Mouse (Mus musculus) heart, adult 2 months (tissue): ENCODE measurements around the gene Slc22a20. TPM values are rescaled to one million over a fixed set of nuclear protein-coding genes. Genes with fewer than 3 reads are reported as not detected.

ENCODE experiments used
- DNase-seq, 2 experiments: peaks; one replicate each; pipeline ENCODE4 v3.0.0; 2021
- H3K27ac ChIP-seq: fragments of 200-600 bp; 2 replicates; pipeline ENCODE4 v1.8.1; 2022
- H3K27me3 ChIP-seq: fragments of 200-500 bp; 2 replicates; pipeline ENCODE4 v1.6.1; 2012; ENCODE audit warnings: mild to moderate bottlenecking, low read length, inconsistent platforms, mixed read lengths; ENCODE audit not compliant: control insufficient read depth, insufficient read depth
- H3K36me3 ChIP-seq: fragments of 200-500 bp; 2 replicates; pipeline ENCODE4 v1.6.1; 2012; ENCODE audit warnings: low read length, inconsistent platforms; ENCODE audit not compliant: control insufficient read depth, insufficient read depth
- H3K4me1 ChIP-seq: fragments of 200-500 bp; 2 replicates; pipeline ENCODE4 v1.6.1; 2011; ENCODE audit warnings: low read length; ENCODE audit not compliant: control insufficient read depth, insufficient read depth
- H3K4me3 ChIP-seq: fragments of 200-600 bp; 2 replicates; pipeline ENCODE4 v1.8.1; 2022
- H3K79me2 ChIP-seq: fragments of 200-500 bp; replicated peaks from 2 replicates; pipeline ENCODE4 v1.6.1; 2012; ENCODE audit warnings: mild to moderate bottlenecking, inconsistent platforms, low read length, moderate library complexity, mixed read lengths; ENCODE audit not compliant: control insufficient read depth, insufficient read depth
- H3K9ac ChIP-seq: fragments of 200-500 bp; 2 replicates; pipeline ENCODE4 v1.6.1; 2012; ENCODE audit warnings: low read depth, mild to moderate bottlenecking, control low read depth, inconsistent platforms, low read length, mixed read lengths
- CTCF ChIP-seq: fragments of 200-600 bp; IDR thresholded peaks from 2 replicates; pipeline ENCODE4 v1.8.1; 2022; ENCODE audit warnings: antibody characterized with exemption, mild to moderate bottlenecking, moderate library complexity
- EP300 ChIP-seq: fragments of 200-500 bp; IDR thresholded peaks from 2 replicates; pipeline ENCODE4 v1.6.1; 2011; ENCODE audit warnings: low read depth, low read length, control low read depth; ENCODE audit not compliant: insufficient read depth
- POLR2A ChIP-seq: fragments of 200-500 bp; IDR thresholded peaks from 2 replicates; pipeline ENCODE4 v1.6.1; 2011; ENCODE audit warnings: mild to moderate bottlenecking, low read depth, low read length, control low read depth; ENCODE audit not compliant: insufficient read depth
- WGBS: fragments of 180-500 bp; shearing (Covaris S2); methylation state at CpG from one replicate; pipeline ENCODE4 v1.1.7; 2018; 5-methylcytosine and 5-hydroxymethylcytosine counted together
- intact Hi-C: fragments of 180-260 bp; cut with DNase I; formaldehyde crosslinking; loops from one replicate; pipeline ENCODE4 v1.15.1; 2025
- polyA plus RNA-seq: library from polyadenylated mRNA; depleted of rRNA; stranded (reverse); fragments of >200 nt; gene quantifications from 2 replicates; pipeline ENCODE4 v1.2.3, GENCODE M21; 2012
- total RNA-seq, 2 experiments: library from RNA; stranded (reverse); gene quantifications; 2 replicates each; pipeline ENCODE4 v1.2.3; 2021

The Slc22a20 gene
- total and polyA plus RNA-seq, 3 experiments: not detected

- Histone ChIP-seq H3K79me2 (no peaks in the 10 kb centered on the region), H3K9ac (no peak overlapping the region), H3K27ac (no peak overlapping the region), H3K4me1 (no peaks in the 10 kb centered on the region), H3K27me3 (no peaks in the 10 kb centered on the region), H3K36me3 (no peaks in the 10 kb centered on the region), H3K4me3 (no peak overlapping the region)
- WGBS: 35% methylated on average over 13 of the region's 13 CpGs
- intact Hi-C loops: no loop called here
- peak; percentile 55 to 67 for DNase-seq
- no peak for TF ChIP-seq EP300
- no peak for TF ChIP-seq POLR2A
- TF ChIP-seq CTCF: no peak
These were observed 3.0 kb upstream of the Slc22a20 start for GRCm38 (mm10) chr19:5988815-5989452.

- DNase-seq: no peak
- Histone ChIP-seq H3K4me1 (no peaks in the 10 kb centered on the region), H3K27ac (no peak overlapping the region), H3K27me3 (no peaks in the 10 kb centered on the region), H3K79me2 (no peaks in the 10 kb centered on the region), H3K4me3 (no peak overlapping the region), H3K9ac (no peak overlapping the region), H3K36me3 (no peaks in the 10 kb centered on the region)
- intact Hi-C loops: no loop called here
- no peak for TF ChIP-seq POLR2A
- no peak for TF ChIP-seq EP300
- TF ChIP-seq CTCF: no peak
- 60% methylated on average over 5 of the region's 5 CpGs for WGBS
These were observed 2.3 kb upstream of the Slc22a20 start for GRCm38 (mm10) chr19:5988027-5988814.

DNA sequence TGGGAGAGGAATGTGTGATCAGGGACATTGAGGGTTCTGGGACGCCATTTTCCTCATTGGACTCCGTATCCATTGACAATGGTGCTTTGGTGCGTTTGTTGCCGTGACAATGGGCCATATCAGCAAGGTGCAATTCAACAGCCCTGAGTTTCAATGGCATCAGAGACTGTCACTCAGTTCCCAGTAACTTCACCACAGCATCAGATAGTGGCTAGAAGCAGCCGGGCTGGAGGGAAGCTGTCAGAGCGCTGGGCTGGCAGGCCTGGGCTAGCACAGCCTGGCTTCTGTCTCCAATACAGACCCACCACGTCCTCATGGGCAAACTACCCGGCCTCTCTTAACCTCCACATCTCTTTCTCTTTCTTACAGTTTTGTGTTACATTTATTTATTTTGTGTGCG, 5.5 kb downstream of the Slc22a20 start:
- no peaks in the 10 kb centered on the region for H3K27me3 ChIP-seq
- no peak overlapping the region for H3K4me3 ChIP-seq
- DNase-seq: no peak
- intact Hi-C loops: no loop called here
- H3K36me3 ChIP-seq: no peaks in the 10 kb centered on the region
- no peak overlapping the region for H3K9ac ChIP-seq
- no peak for TF ChIP-seq POLR2A
- TF ChIP-seq CTCF: no peak
- no peak for TF ChIP-seq EP300
- no peak overlapping the region for H3K27ac ChIP-seq
- 80% methylated on average over 9 of the region's 9 CpGs for WGBS
- H3K4me1 ChIP-seq: no peaks in the 10 kb centered on the region
- H3K79me2 ChIP-seq: no peaks in the 10 kb centered on the region

- intact Hi-C loops: no loop called here
- WGBS: 62% methylated on average over 3 of the region's 3 CpGs
- Histone ChIP-seq H3K4me1 (no peaks in the 10 kb centered on the region), H3K27me3 (no peaks in the 10 kb centered on the region), H3K4me3 (no peak overlapping the region), H3K36me3 (no peaks in the 10 kb centered on the region), H3K27ac (no peak overlapping the region), H3K79me2 (no peaks in the 10 kb centered on the region), H3K9ac (no peak overlapping the region)
- no peak for TF ChIP-seq EP300
- TF ChIP-seq CTCF: no peak
- TF ChIP-seq POLR2A: no peak
- peak in 1 of 2 experiments; percentile 24 for DNase-seq
These were observed 8.2 kb downstream of the Slc22a20 start for GRCm38 (mm10) chr19:5977717-5978116.

- H3K36me3 ChIP-seq: no peaks in the 10 kb centered on the region
- intact Hi-C loops: no loop called here
- no peak for DNase-seq
- H3K27ac ChIP-seq: no peak overlapping the region
- 56% methylated on average over 4 of the region's 4 CpGs for WGBS
- H3K4me3 ChIP-seq: no peak overlapping the region
- H3K27me3 ChIP-seq: no peaks in the 10 kb centered on the region
- H3K9ac ChIP-seq: no peak overlapping the region
- TF ChIP-seq EP300: no peak
- no peak for TF ChIP-seq POLR2A
- no peak for TF ChIP-seq CTCF
- H3K4me1 ChIP-seq: no peaks in the 10 kb centered on the region
- no peaks in the 10 kb centered on the region for H3K79me2 ChIP-seq
These were observed 10.3 kb downstream of the Slc22a20 start for GRCm38 (mm10) chr19:5975676-5976075.

- Histone ChIP-seq H3K27me3 (no peaks in the 10 kb centered on the region), H3K4me3 (no peak overlapping the region), H3K27ac (no peak overlapping the region), H3K9ac (no peak overlapping the region), H3K36me3 (no peaks in the 10 kb centered on the region), H3K4me1 (no peaks in the 10 kb centered on the region), H3K79me2 (no peaks in the 10 kb centered on the region)
- TF ChIP-seq CTCF (no peak), POLR2A (no peak), EP300 (no peak)
- intact Hi-C loops: no loop called here
- WGBS: 73% methylated on average over 4 of the region's 4 CpGs
- DNase-seq: no peak
These were observed 10.8 kb downstream of the Slc22a20 start for GRCm38 (mm10) chr19:5975112-5975511.
